Mouse (Mus musculus): ENCODE measurements at regions not wholly inside any gene's neighbourhood (a gene's known extent, or its start where the extent isn't known, plus 50 kb on each side); places are given as distances from the start of the nearest gene placed in this dataset.

GRCm38 (mm10) chr5:119992130-119992529 is 124.1 kb upstream of the Rbm19 start:
- Histone ChIP-seq H3K36me3 (no peaks in the 10 kb centered on the region), H3K4me1 (no peaks in the 10 kb centered on the region)
- WGBS, result 82% methylated on average over 3 of the region's 3 CpGs

GRCm38 (mm10) chr5:119995726-119996125 is 120.5 kb upstream of the Rbm19 start:
- DNase-seq (ENCODE audit: low spot score), result no peak
- H3K27me3 ChIP-seq (ENCODE audit: low read depth, poor library complexity, severe bottlenecking), result no peaks in the 10 kb centered on the region; the same call in 1 of the 2 replicates
- no peaks in the 10 kb centered on the region for H3K4me1 ChIP-seq
- H3K9me3 ChIP-seq (replicated peaks), result no peaks in the 10 kb centered on the region
- H3K27ac ChIP-seq, result no peak overlapping the region
- H3K36me3 ChIP-seq, result no peaks in the 10 kb centered on the region
- 88% methylated on average over 1 of the region's 1 CpGs for WGBS
- H3K4me3 ChIP-seq, result no peak overlapping the region

More at GRCm38 (mm10) chr5:119992130-119992529, 124.1 kb upstream of the Rbm19 start:
- Histone ChIP-seq H3K4me3 (no peak overlapping the region), H3K9me3 (replicated peaks) (no peaks in the 10 kb centered on the region), H3K27ac (no peak overlapping the region), H3K27me3 (ENCODE audit: low read depth, poor library complexity, severe bottlenecking) (peaks cover 6% of the 10 kb centered on the region; the same call in 1 of the 2 replicates)
- no peak for DNase-seq (ENCODE audit: low spot score)

- Histone ChIP-seq H3K36me3 (no peaks in the 10 kb centered on the region), H3K27ac (no peak overlapping the region), H3K27me3 (ENCODE audit: low read depth, poor library complexity, severe bottlenecking) (no peaks in the 10 kb centered on the region), H3K9me3 (replicated peaks) (no peaks in the 10 kb centered on the region), H3K4me3 (no peak overlapping the region), H3K4me1 (peaks cover 17% of the 10 kb centered on the region)
- 87% methylated on average over 6 of the region's 6 CpGs for WGBS
- DNase-seq (ENCODE audit: low spot score), result no peak
Observed at GRCm38 (mm10) chr5:120005696-120006469, 110.4 kb upstream of the Rbm19 start.

GRCm38 (mm10) chr5:120007738-120008137 is 108.5 kb upstream of the Rbm19 start:
- DNase-seq (ENCODE audit: low spot score), result no peak
- Histone ChIP-seq H3K27me3 (ENCODE audit: low read depth, poor library complexity, severe bottlenecking) (no peaks in the 10 kb centered on the region), H3K4me1 (peaks cover 13% of the 10 kb centered on the region), H3K27ac (peak overlapping the region; percentile 84), H3K9me3 (replicated peaks) (no peaks in the 10 kb centered on the region), H3K36me3 (no peaks in the 10 kb centered on the region), H3K4me3 (peak overlapping the region; percentile 4; the same call in 1 of the 2 replicates)
- WGBS, result 59% methylated on average over 6 of the region's 6 CpGs

GRCm38 (mm10) chr5:120008306-120008705 is 108.0 kb upstream of the Rbm19 start:
- 26% methylated on average over 9 of the region's 9 CpGs for WGBS
- no peaks in the 10 kb centered on the region for H3K27me3 ChIP-seq (ENCODE audit: low read depth, poor library complexity, severe bottlenecking)
- no peaks in the 10 kb centered on the region for H3K9me3 ChIP-seq (replicated peaks)
- H3K27ac ChIP-seq, result peak overlapping the region; percentile 84
- DNase-seq (ENCODE audit: low spot score), result peak; percentile 70
- H3K4me1 ChIP-seq, result peaks cover 13% of the 10 kb centered on the region
- no peaks in the 10 kb centered on the region for H3K36me3 ChIP-seq
- no peak overlapping the region for H3K4me3 ChIP-seq

GRCm38 (mm10) chr5:120015417-120015816 is 100.8 kb upstream of the Rbm19 start:
- 58% methylated on average over 10 of the region's 10 CpGs for WGBS
- H3K27me3 ChIP-seq (ENCODE audit: low read depth, poor library complexity, severe bottlenecking), result peaks cover 54% of the 10 kb centered on the region
- H3K36me3 ChIP-seq, result no peaks in the 10 kb centered on the region
- H3K9me3 ChIP-seq (replicated peaks), result no peaks in the 10 kb centered on the region
- H3K4me3 ChIP-seq, result no peak overlapping the region
- H3K27ac ChIP-seq, result no peak overlapping the region
- DNase-seq (ENCODE audit: low spot score), result no peak
- H3K4me1 ChIP-seq, result peaks cover 3% of the 10 kb centered on the region; the same call in 1 of the 2 replicates

- no peak overlapping the region for H3K4me3 ChIP-seq
- H3K36me3 ChIP-seq, result no peaks in the 10 kb centered on the region
- H3K27ac ChIP-seq, result no peak overlapping the region
- 92% methylated on average over 2 of the region's 2 CpGs for WGBS
- DNase-seq (ENCODE audit: low spot score), result no peak
- peaks cover 7% of the 10 kb centered on the region for H3K4me1 ChIP-seq
- no peaks in the 10 kb centered on the region for H3K9me3 ChIP-seq (replicated peaks)
- H3K27me3 ChIP-seq (ENCODE audit: low read depth, poor library complexity, severe bottlenecking), result peaks cover 78% of the 10 kb centered on the region
Observed at GRCm38 (mm10) chr5:120018126-120018525, 98.1 kb upstream of the Rbm19 start.

GRCm38 (mm10) chr5:120020748-120021147 is 95.5 kb upstream of the Rbm19 start:
- peaks cover 30% of the 10 kb centered on the region for H3K4me1 ChIP-seq
- peaks cover 78% of the 10 kb centered on the region for H3K27me3 ChIP-seq (ENCODE audit: low read depth, poor library complexity, severe bottlenecking)
- 84% methylated on average over 5 of the region's 5 CpGs for WGBS
- no peak for DNase-seq (ENCODE audit: low spot score)
- no peaks in the 10 kb centered on the region for H3K9me3 ChIP-seq (replicated peaks)
- H3K36me3 ChIP-seq, result no peaks in the 10 kb centered on the region
- no peak overlapping the region for H3K27ac ChIP-seq
- no peak overlapping the region for H3K4me3 ChIP-seq

- DNase-seq (ENCODE audit: low spot score), result no peak
- 95% methylated on average over 5 of the region's 5 CpGs for WGBS
- Histone ChIP-seq H3K4me1 (peaks cover 31% of the 10 kb centered on the region), H3K27me3 (ENCODE audit: low read depth, poor library complexity, severe bottlenecking) (peaks cover 81% of the 10 kb centered on the region), H3K36me3 (no peaks in the 10 kb centered on the region), H3K4me3 (no peak overlapping the region), H3K9me3 (replicated peaks) (no peaks in the 10 kb centered on the region), H3K27ac (no peak overlapping the region)
Observed at GRCm38 (mm10) chr5:120022276-120022675, 94.0 kb upstream of the Rbm19 start.

- Histone ChIP-seq H3K4me3 (peak overlapping the region; percentile 26), H3K27me3 (ENCODE audit: low read depth, poor library complexity, severe bottlenecking) (peaks cover 81% of the 10 kb centered on the region), H3K9me3 (replicated peaks) (no peaks in the 10 kb centered on the region), H3K36me3 (no peaks in the 10 kb centered on the region), H3K4me1 (peaks cover 36% of the 10 kb centered on the region), H3K27ac (peak overlapping the region; percentile 58)
- 2% methylated on average over 10 of the region's 10 CpGs for WGBS
- peak; percentile 78 for DNase-seq (ENCODE audit: low spot score)
Observed at GRCm38 (mm10) chr5:120024071-120024470, 92.2 kb upstream of the Rbm19 start.

- Histone ChIP-seq H3K36me3 (no peaks in the 10 kb centered on the region), H3K27me3 (ENCODE audit: low read depth, poor library complexity, severe bottlenecking) (peaks cover 81% of the 10 kb centered on the region), H3K4me3 (no peak overlapping the region), H3K9me3 (replicated peaks) (no peaks in the 10 kb centered on the region), H3K27ac (no peak overlapping the region), H3K4me1 (peaks cover 36% of the 10 kb centered on the region)
- DNase-seq (ENCODE audit: low spot score), result no peak
Observed at GRCm38 (mm10) chr5:120025212-120025611, 91.1 kb upstream of the Rbm19 start.

GRCm38 (mm10) chr5:120030904-120031303 is 85.4 kb upstream of the Rbm19 start:
- no peaks in the 10 kb centered on the region for H3K36me3 ChIP-seq
- peaks cover 84% of the 10 kb centered on the region for H3K27me3 ChIP-seq (ENCODE audit: low read depth, poor library complexity, severe bottlenecking)
- no peak for DNase-seq (ENCODE audit: low spot score)
- WGBS, result 61% methylated on average over 15 of the region's 15 CpGs
- no peaks in the 10 kb centered on the region for H3K9me3 ChIP-seq (replicated peaks)
- no peak overlapping the region for H3K4me3 ChIP-seq
- H3K4me1 ChIP-seq, result peaks cover 23% of the 10 kb centered on the region
- H3K27ac ChIP-seq, result no peak overlapping the region

- H3K27me3 ChIP-seq (ENCODE audit: low read depth, poor library complexity, severe bottlenecking), result peaks cover 82% of the 10 kb centered on the region
- 73% methylated on average over 4 of the region's 4 CpGs for WGBS
Observed at GRCm38 (mm10) chr5:120031614-120032013, 84.7 kb upstream of the Rbm19 start.

More at GRCm38 (mm10) chr5:120031614-120032013, 84.7 kb upstream of the Rbm19 start:
- Histone ChIP-seq H3K4me3 (no peak overlapping the region), H3K27ac (no peak overlapping the region), H3K9me3 (replicated peaks) (no peaks in the 10 kb centered on the region), H3K36me3 (no peaks in the 10 kb centered on the region), H3K4me1 (peaks cover 23% of the 10 kb centered on the region)
- DNase-seq (ENCODE audit: low spot score), result no peak
